In genomic region chr5:36946445-36946844, GRCm38 (mm10) we compare ENCODE assay signal across 10 mouse cellular contexts. TPM values are rescaled to one million over a fixed set of nuclear protein-coding genes. Genes with fewer than 3 reads are reported as not detected.
A peak's percentile ranks its signal among the peaks of the same experiment; 100 is the strongest.
DNase-seq lines count a peak whose midpoint lies in the region; ATAC-seq and TF ChIP-seq lines count a peak whose summit lies in the region.
"Had no signal": no experiment of that assay in that cellular context is flagged by ENCODE, and none has a peak within 500 bp of the region (broad histone marks: within the 10 kb centered on the region; RNA-seq: fewer than 3 reads in every experiment).

No protein-coding gene starts in this region.

- no peak for TF ChIP-seq EP300 in liver, postnatal 0 days (IDR thresholded peaks at IDR 0.05; ENCODE audit: low read depth)

- H3K4me2 ChIP-seq in forebrain, embryonic 11.5 days (ENCODE audit: low read depth, low read length, severe bottlenecking): no peak overlapping the region
- H3K4me2 ChIP-seq in liver, postnatal 0 days (ENCODE audit: low read depth, low read length): no peak overlapping the region
- H3K4me2 ChIP-seq: heart, embryonic 13.5 days had no signal

- no peaks in the 10 kb centered on the region for H3K36me3 ChIP-seq in G1E (replicated peaks)
- H3K36me3 ChIP-seq in forebrain, embryonic 11.5 days (ENCODE audit: control insufficient read depth, insufficient read depth, low read length): no peaks in the 10 kb centered on the region
- H3K36me3 ChIP-seq in liver, postnatal 0 days (replicated peaks; ENCODE audit: insufficient read depth, low read length): no peaks in the 10 kb centered on the region
- H3K36me3 ChIP-seq: heart, embryonic 13.5 days had no signal

- H3K9me3 ChIP-seq in G1E (replicated peaks): peaks cover 9% of the 10 kb centered on the region
- no peaks in the 10 kb centered on the region for H3K9me3 ChIP-seq in forebrain, embryonic 11.5 days (ENCODE audit: control insufficient read depth, low read length)
- no peaks in the 10 kb centered on the region for H3K9me3 ChIP-seq in liver, postnatal 0 days (ENCODE audit: low read length)
- H3K9me3 ChIP-seq: heart, embryonic 13.5 days had no signal

- H3K4me1 ChIP-seq in G1E (ENCODE audit: insufficient read depth, low read depth, low read length): no peaks in the 10 kb centered on the region
- peaks cover 6% of the 10 kb centered on the region for H3K4me1 ChIP-seq in forebrain, embryonic 11.5 days (replicated peaks; ENCODE audit: control insufficient read depth, insufficient read depth, low read length)
- no peaks in the 10 kb centered on the region for H3K4me1 ChIP-seq in liver, postnatal 0 days (ENCODE audit: insufficient read depth)
- H3K4me1 ChIP-seq: heart, embryonic 13.5 days had no signal

- H3K27ac ChIP-seq in forebrain, embryonic 11.5 days (ENCODE audit: low read depth, low read length): no peak overlapping the region
- no peak overlapping the region for H3K27ac ChIP-seq in liver, postnatal 0 days (ENCODE audit: low read depth)
- H3K27ac ChIP-seq: heart, embryonic 13.5 days had no signal

- peaks cover 3% of the 10 kb centered on the region; the same call in 1 of the 2 replicates for H3K27me3 ChIP-seq in G1E (ENCODE audit: insufficient read depth, low read length)
- H3K27me3 ChIP-seq in forebrain, embryonic 11.5 days (ENCODE audit: control insufficient read depth, insufficient read depth, low read length): peaks cover 5% of the 10 kb centered on the region
- no peaks in the 10 kb centered on the region for H3K27me3 ChIP-seq in liver, postnatal 0 days (ENCODE audit: insufficient read depth, low read length)

- H3K9ac ChIP-seq in forebrain, embryonic 11.5 days (ENCODE audit: low read length): no peak overlapping the region
- no peak overlapping the region for H3K9ac ChIP-seq in liver, postnatal 0 days (replicated peaks)
- H3K9ac ChIP-seq: heart, embryonic 13.5 days had no signal

- H3K4me3 ChIP-seq in G1E (ENCODE audit: low read depth, low read length): no peak overlapping the region
- H3K4me3 ChIP-seq in forebrain, embryonic 11.5 days (ENCODE audit: low read depth, low read length): no peak overlapping the region
- no peak overlapping the region for H3K4me3 ChIP-seq in liver, postnatal 0 days (ENCODE audit: low read depth, low read length)
- H3K4me3 ChIP-seq: heart, embryonic 13.5 days; myocyte had no signal

- ATAC-seq in G1E (ENCODE audit: extremely low read depth, insufficient number of reproducible peaks, low FRiP score, poor library complexity, severe bottlenecking): no peak
- peak; percentile 49 for ATAC-seq in forebrain, embryonic 11.5 days (replicated peaks; ENCODE audit: low FRiP score)
- ATAC-seq in liver, postnatal 0 days: no peak
- ATAC-seq in erythroblast, adult 5-6 weeks (replicated peaks; ENCODE audit: low FRiP score, poor library complexity, severe bottlenecking): no peak

- 9% methylated on average over 5 of the region's 5 CpGs for WGBS in forebrain, embryonic 11.5 days
- WGBS in liver, postnatal 0 days (ENCODE audit: insufficient replicate concordance): 13% methylated on average over 5 of the region's 5 CpGs

- peak; percentile 61 for DNase-seq in layer of hippocampus, adult 9-11 months
- no peak for DNase-seq in layer of hippocampus, adult 11-12 months (ENCODE audit: low spot score)
- no peak for DNase-seq in G1E (ENCODE audit: low spot score)
- DNase-seq in brain, adult 2 months (ENCODE audit: low read depth, low spot score): peak; percentile 91
- peak; percentile 84 for DNase-seq in forebrain, embryonic 11.5 days (ENCODE audit: low spot score)
- DNase-seq in liver, postnatal 0 days: peak; percentile 59
- DNase-seq in right cerebral cortex, postnatal 25 days: peak; percentile 44

- TF ChIP-seq CTCF in G1E (IDR thresholded peaks at IDR 0.05; ENCODE audit: low read depth, low read length): peak; percentile 80
- TF ChIP-seq CTCF in liver, postnatal 0 days (IDR thresholded peaks at IDR 0.05; ENCODE audit: low read depth): peak; percentile 92

RNA-seq across cellular contexts. Expression of gene Wfs1, which starts 42.6 kb away (rescaled TPM):
- total RNA-seq in G1E (2014; fragmentation: Nextera tagmentation) (not detected in 2 replicates), G1E (2017) (0.05 TPM in 1 of 2 replicates, not detected in the other)
- polyA plus RNA-seq in G1E (2012): 0.02 TPM in 1 of 2 replicates, not detected in the other
- 8.8 and 9.3 TPM in 2 replicates for polyA plus RNA-seq in forebrain, embryonic 11.5 days (2014; fragmentation: Nextera tagmentation; extraction: Ambion mirVana)
- polyA plus RNA-seq in liver, postnatal 0 days (2015; fragmentation: Nextera tagmentation; extraction: Ambion mirVana): 1.7 and 1.9 TPM in 2 replicates
- not detected in 2 replicates for total RNA-seq in erythroblast, adult 5-6 weeks (2015; ENCODE audit: low replicate concordance)
- total RNA-seq in erythroblast, adult 5-6 weeks (2017; ENCODE audit: low replicate concordance): 0.60 TPM in 1 of 2 replicates, not detected in the other

Comparison
In these comparisons a context has a peak if more than half of its experiments do, and no peak if none do; other contexts are left out.
1. DNase-seq: peak in layer of hippocampus, adult 9-11 months (single experiment), brain, adult 2 months (single experiment), forebrain, embryonic 11.5 days (single experiment), liver, postnatal 0 days (single experiment) and right cerebral cortex, postnatal 25 days (single experiment); none in layer of hippocampus, adult 11-12 months (single experiment) and G1E (single experiment).